Comparison of ENCODE assay signal across 23 mouse cellular contexts in the genomic region with DNA sequence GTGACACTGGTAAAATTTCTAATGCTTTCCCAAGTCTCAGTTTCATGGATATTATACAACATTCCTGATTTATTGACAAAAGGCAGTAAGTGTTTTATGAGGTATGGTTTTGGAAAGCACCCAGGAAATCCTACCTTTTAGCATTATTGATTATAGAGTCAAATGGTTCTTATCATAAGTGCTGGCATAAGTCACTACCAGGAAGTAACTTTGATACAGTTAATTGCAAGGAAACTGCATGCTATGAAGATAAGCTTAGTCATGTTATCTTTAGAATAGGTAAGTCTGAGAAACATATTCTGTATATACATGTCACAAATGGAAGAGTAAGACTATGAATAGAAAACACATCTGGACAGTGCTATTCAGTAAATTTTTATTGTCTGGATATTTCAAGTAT.
"Had no signal": no experiment of that assay in that cellular context is flagged by ENCODE, and none has a peak within 500 bp of the region (broad histone marks: within the 10 kb centered on the region; RNA-seq: fewer than 3 reads in every experiment).

No protein-coding gene starts in this region.

- H3K9me3 ChIP-seq: heart, embryonic 13.5 days; heart, embryonic 15.5 days; hindbrain, embryonic 13.5 days; hindbrain, embryonic 15.5 days; limb, embryonic 13.5 days; limb, embryonic 15.5 days; liver, embryonic 12.5 days had no signal

- H3K27ac ChIP-seq: heart, adult 2 months; heart, embryonic 13.5 days; heart, embryonic 15.5 days; hindbrain, embryonic 13.5 days; hindbrain, embryonic 15.5 days; hindbrain, postnatal 0 days; limb, embryonic 13.5 days; limb, embryonic 15.5 days; liver, embryonic 12.5 days had no signal

- H3K36me3 ChIP-seq: heart, embryonic 13.5 days; heart, embryonic 15.5 days; hindbrain, embryonic 13.5 days; hindbrain, embryonic 15.5 days; limb, embryonic 13.5 days; limb, embryonic 15.5 days; liver, embryonic 12.5 days had no signal

- H3K27me3 ChIP-seq: heart, embryonic 13.5 days; heart, embryonic 15.5 days; hindbrain, embryonic 13.5 days; hindbrain, embryonic 15.5 days; limb, embryonic 13.5 days; limb, embryonic 15.5 days; liver, embryonic 12.5 days had no signal

- H3K4me1 ChIP-seq: heart, embryonic 13.5 days; heart, embryonic 15.5 days; hindbrain, embryonic 13.5 days; hindbrain, embryonic 15.5 days; limb, embryonic 13.5 days; limb, embryonic 15.5 days; liver, embryonic 12.5 days had no signal

- ATAC-seq: hindbrain, postnatal 0 days; liver, embryonic 12.5 days had no signal

- H3K9ac ChIP-seq: heart, embryonic 13.5 days; heart, embryonic 15.5 days; hindbrain, embryonic 13.5 days; hindbrain, embryonic 15.5 days; limb, embryonic 13.5 days; limb, embryonic 15.5 days; liver, embryonic 12.5 days had no signal

- H3K4me3 ChIP-seq: heart, adult 2 months; heart, embryonic 13.5 days; heart, embryonic 15.5 days; hindbrain, embryonic 13.5 days; hindbrain, embryonic 15.5 days; limb, embryonic 13.5 days; limb, embryonic 15.5 days; liver, embryonic 12.5 days had no signal

- H3K4me2 ChIP-seq: heart, embryonic 11.5 days; heart, embryonic 13.5 days; heart, embryonic 15.5 days; hindbrain, embryonic 13.5 days; hindbrain, embryonic 15.5 days; limb, embryonic 13.5 days; limb, embryonic 15.5 days; liver, embryonic 12.5 days had no signal

- DNase-seq: gastrocnemius, postnatal 14 days; gastrocnemius, postnatal 36 days; heart, adult 11 months; heart, adult 2 months; heart, postnatal 14 days; heart, postnatal 36 days; kidney, adult 18-20 months; kidney, adult 8-10 months; kidney, postnatal 10 days; kidney, postnatal 25 days; kidney, postnatal 4 days; layer of hippocampus, adult 9-11 months; layer of hippocampus, postnatal 36 days; left cerebral cortex, postnatal 4 days had no signal
